Comparison of ENCODE assay signal across 9 mouse cellular contexts in the genomic region with DNA sequence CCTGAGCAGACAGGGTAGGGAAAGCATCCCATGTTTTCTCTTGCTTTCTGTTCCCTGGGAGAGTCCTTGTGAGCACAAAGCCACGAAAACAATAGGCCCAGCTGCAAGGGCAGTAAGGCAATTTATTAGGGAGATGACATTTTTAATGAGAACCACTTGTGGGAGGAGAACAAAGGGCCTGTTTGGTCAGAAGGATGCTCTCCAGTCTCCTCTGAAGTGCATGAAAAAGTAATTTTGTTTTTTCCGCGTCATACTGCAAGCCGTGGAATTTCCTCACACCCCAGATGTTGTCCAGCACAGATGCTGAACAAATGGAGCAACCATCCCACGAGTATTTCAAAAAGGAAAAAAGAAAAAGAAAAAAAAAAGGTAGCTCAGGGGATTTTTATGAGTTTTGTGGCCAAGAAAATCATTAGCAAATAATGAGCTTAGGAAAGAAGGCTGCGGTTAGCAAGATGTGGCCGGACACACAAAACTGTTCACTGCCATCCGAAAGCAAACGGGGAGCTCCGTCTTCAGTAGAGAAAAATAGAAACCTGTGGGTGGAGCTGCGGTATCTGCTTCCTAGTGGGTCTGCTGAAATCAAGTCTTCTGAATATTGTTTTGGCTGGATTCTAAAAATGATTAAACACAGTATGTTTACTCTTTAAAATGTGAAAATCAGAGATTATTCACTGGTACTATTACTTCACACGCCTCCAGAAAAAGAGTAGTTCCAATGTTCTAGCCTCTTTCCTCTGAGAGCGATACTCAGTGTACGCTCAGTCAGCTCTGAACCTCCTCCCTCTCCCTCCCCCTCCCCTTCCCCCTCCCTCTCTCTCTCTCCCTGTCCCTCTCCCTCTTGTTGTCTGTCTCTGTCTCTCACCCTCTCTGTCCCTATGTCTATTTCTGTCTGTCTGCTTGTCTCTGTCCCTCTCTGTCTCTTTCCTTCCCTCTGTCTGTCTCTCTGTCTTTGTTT.
DNase-seq lines count a peak whose midpoint lies in the region; ATAC-seq lines count a peak whose summit lies in the region.
"Had no signal": no experiment of that assay in that cellular context is flagged by ENCODE, and none has a peak within 500 bp of the region (broad histone marks: within the 10 kb centered on the region; RNA-seq: fewer than 3 reads in every experiment).

No protein-coding gene starts in this region.

- no peaks in the 10 kb centered on the region for H3K36me3 ChIP-seq in heart, embryonic 13.5 days
- no peaks in the 10 kb centered on the region for H3K36me3 ChIP-seq in midbrain, embryonic 10.5 days
- no peaks in the 10 kb centered on the region for H3K36me3 ChIP-seq in liver, embryonic 12.5 days

- H3K4me3 ChIP-seq in heart, embryonic 13.5 days, result no peak overlapping the region
- H3K4me3 ChIP-seq in midbrain, embryonic 10.5 days, result no peak overlapping the region
- no peak overlapping the region for H3K4me3 ChIP-seq in liver, embryonic 12.5 days

- whole genome bisulfite sequencing in heart, embryonic 13.5 days, result 57% methylated on average over 14 of the region's 14 CpGs
- WGBS in midbrain, embryonic 10.5 days, result 65% methylated on average over 14 of the region's 14 CpGs
- 66% methylated on average over 14 of the region's 14 CpGs for WGBS in liver, embryonic 12.5 days (ENCODE audit: insufficient replicate concordance)

- H3K9me3 ChIP-seq in heart, embryonic 13.5 days, result no peaks in the 10 kb centered on the region
- H3K9me3 ChIP-seq in midbrain, embryonic 10.5 days (replicated peaks), result no peaks in the 10 kb centered on the region
- no peaks in the 10 kb centered on the region for H3K9me3 ChIP-seq in liver, embryonic 12.5 days (replicated peaks)

- ATAC-seq in heart, embryonic 13.5 days (ENCODE audit: extremely low read depth, insufficient number of reproducible peaks, low FRiP score, low TSS enrichment), result no peak
- ATAC-seq in liver, embryonic 12.5 days, result no peak
- ATAC-seq: Patski had no signal

- no peak overlapping the region for H3K9ac ChIP-seq in heart, embryonic 13.5 days
- no peak overlapping the region for H3K9ac ChIP-seq in liver, embryonic 12.5 days

- H3K4me2 ChIP-seq in heart, embryonic 13.5 days, result peak overlapping the region; percentile 13; the same call in 1 of the 2 replicates
- H3K4me2 ChIP-seq in liver, embryonic 12.5 days, result no peak overlapping the region

- H3K4me1 ChIP-seq in heart, embryonic 13.5 days, result peaks cover 3% of the 10 kb centered on the region; the same call in 1 of the 2 replicates
- H3K4me1 ChIP-seq in midbrain, embryonic 10.5 days, result peaks cover 30% of the 10 kb centered on the region
- no peaks in the 10 kb centered on the region for H3K4me1 ChIP-seq in liver, embryonic 12.5 days

- no peak overlapping the region for H3K27ac ChIP-seq in heart, embryonic 13.5 days (replicated peaks)
- peak overlapping the region; percentile 60 for H3K27ac ChIP-seq in midbrain, embryonic 10.5 days (replicated peaks)
- H3K27ac ChIP-seq in liver, embryonic 12.5 days, result no peak overlapping the region

- H3K27me3 ChIP-seq in heart, embryonic 13.5 days (replicated peaks), result no peaks in the 10 kb centered on the region; the same call in 1 of the 2 replicates
- no peaks in the 10 kb centered on the region for H3K27me3 ChIP-seq in midbrain, embryonic 10.5 days (ENCODE audit: low read depth, poor library complexity, severe bottlenecking)
- H3K27me3 ChIP-seq in liver, embryonic 12.5 days (replicated peaks), result no peaks in the 10 kb centered on the region
- H3K27me3 ChIP-seq: Patski had no signal

- peak; percentile 10 for DNase-seq in kidney, postnatal 10 days
- DNase-seq in kidney, adult 11 months, result no peak
- peak; percentile 82 for DNase-seq in embryo, embryonic 10.5 days (ENCODE audit: low spot score)
- DNase-seq in midbrain, embryonic 10.5 days (ENCODE audit: low spot score), result no peak
- no peak for DNase-seq in liver
- no peak for DNase-seq in thymus, postnatal 0 days (ENCODE audit: low spot score)

Comparison
In these comparisons a context has a peak if more than half of its experiments do, and no peak if none do; other contexts are left out.
1. DNase-seq: peak in kidney, postnatal 10 days (single experiment) and embryo, embryonic 10.5 days (single experiment); none in kidney, adult 11 months (single experiment), midbrain, embryonic 10.5 days (single experiment), liver (single experiment) and thymus, postnatal 0 days (single experiment).